Mouse (Mus musculus) stomach, postnatal 0 days (tissue): Measurements from ENCODE around the gene Mvk. TPM values are rescaled to one million over a fixed set of nuclear protein-coding genes. Genes with fewer than 3 reads are reported as not detected.
A peak's percentile ranks its signal among the peaks of the same experiment; 100 is the strongest.

ENCODE experiments used
- ATAC-seq: fragments of 200-750 bp; cut with Nextera tagmentation; 2 replicates; pipeline ENCODE4 v1.8.0; 2017; ENCODE audit not compliant: low FRiP score, low TSS enrichment
- DNase-seq: peaks from one replicate; pipeline ENCODE4 v3.0.0-alpha.2; 2016; ENCODE audit warnings: low spot score
- H3K27ac ChIP-seq: fragments of 300-500 bp; sonication (generic); replicated peaks from 2 replicates; pipeline ENCODE4 v1.5.1; 2014; ENCODE audit warnings: mild to moderate bottlenecking, control low read depth
- H3K27me3 ChIP-seq: fragments of 300-500 bp; sonication (generic); 2 replicates; pipeline ENCODE4 v1.6.1; 2014; ENCODE audit warnings: low read length; ENCODE audit not compliant: control insufficient read depth, insufficient read depth
- H3K36me3 ChIP-seq: fragments of 300-500 bp; sonication (generic); 2 replicates; pipeline ENCODE4 v1.6.1; 2014; ENCODE audit warnings: low read length, mixed read lengths; ENCODE audit not compliant: control insufficient read depth, insufficient read depth
- H3K4me1 ChIP-seq: fragments of 300-500 bp; sonication (generic); replicated peaks from 2 replicates; pipeline ENCODE4 v1.6.1; 2014; ENCODE audit warnings: antibody characterized with exemption; ENCODE audit not compliant: control insufficient read depth, insufficient read depth
- H3K4me2 ChIP-seq: fragments of 300-500 bp; sonication (generic); replicated peaks from 2 replicates; pipeline ENCODE4 v1.6.1; 2014; ENCODE audit warnings: low read depth, mild to moderate bottlenecking, control low read depth, moderate library complexity
- H3K4me3 ChIP-seq: fragments of 300-500 bp; sonication (generic); 2 replicates; pipeline ENCODE4 v1.5.1; 2014; ENCODE audit warnings: low read depth, low read length, control low read depth
- H3K9ac ChIP-seq: fragments of 300-500 bp; sonication (generic); 2 replicates; pipeline ENCODE4 v1.6.1; 2014; ENCODE audit warnings: mild to moderate bottlenecking, low read length, control low read depth, mixed read lengths
- H3K9me3 ChIP-seq: fragments of 300-500 bp; sonication (generic); 2 replicates; pipeline ENCODE4 v1.6.1; 2016; ENCODE audit warnings: low read length; ENCODE audit not compliant: control insufficient read depth
- CTCF ChIP-seq: IDR thresholded peaks from 2 replicates; pipeline ENCODE4 v1.5.1; 2016; ENCODE audit warnings: antibody characterized with exemption, low read depth, mild to moderate bottlenecking, moderate library complexity
- EP300 ChIP-seq: optimal IDR thresholded peaks from 2 replicates; pipeline ENCODE3; 2016; ENCODE audit warnings: antibody characterized with exemption
- WGBS: fragments of 180-500 bp; shearing (Covaris S2); extraction: QIAGEN DNeasy Blood & Tissue Kit; methylation state at CpG from one replicate; pipeline ENCODE4 v1.1.7; 2014; 5-methylcytosine and 5-hydroxymethylcytosine counted together
- polyA plus RNA-seq: library from polyadenylated mRNA; unstranded; fragments of >200 nt; fragmentation: Nextera tagmentation; extraction: Ambion mirVana; gene quantifications from 2 replicates; pipeline ENCODE4 v1.2.1, GENCODE M21; 2015

The Mvk gene
- polyA plus RNA-seq, 1 experiment from 2014 or later = 60.1 TPM

DNA sequence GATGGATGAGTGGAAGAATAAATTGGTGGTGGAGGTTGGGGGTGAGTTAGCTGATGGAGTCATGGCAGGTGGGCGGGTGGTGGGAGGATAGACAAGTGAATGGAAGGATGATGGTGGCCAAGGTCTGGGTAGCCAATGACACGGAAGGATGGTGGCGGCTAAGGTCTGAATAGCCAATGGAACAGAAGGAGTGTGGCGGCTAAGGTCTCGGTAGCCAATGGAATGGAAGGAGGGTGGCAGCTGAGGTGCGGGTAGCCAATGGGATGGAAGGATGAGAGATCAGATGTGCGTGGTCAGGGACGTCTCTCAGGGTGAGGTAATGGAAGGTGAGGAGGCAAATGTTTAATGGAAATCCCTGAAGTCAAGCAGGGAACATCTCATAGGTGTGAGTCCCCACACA lies 46.2 kb downstream of the Mvk start:
- Histone ChIP-seq H3K27ac (no peak overlapping the region), H3K36me3 (no peaks in the 10 kb centered on the region), H3K9me3 (no peaks in the 10 kb centered on the region), H3K27me3 (no peaks in the 10 kb centered on the region), H3K4me2 (no peak overlapping the region), H3K4me1 (no peaks in the 10 kb centered on the region), H3K9ac (no peak overlapping the region), H3K4me3 (no peak overlapping the region)
- ATAC-seq (no peak), DNase-seq (no peak)
- 95% methylated on average over 8 of the region's 8 CpGs for WGBS
- TF ChIP-seq EP300 = no peak
- no peak for TF ChIP-seq CTCF

DNA sequence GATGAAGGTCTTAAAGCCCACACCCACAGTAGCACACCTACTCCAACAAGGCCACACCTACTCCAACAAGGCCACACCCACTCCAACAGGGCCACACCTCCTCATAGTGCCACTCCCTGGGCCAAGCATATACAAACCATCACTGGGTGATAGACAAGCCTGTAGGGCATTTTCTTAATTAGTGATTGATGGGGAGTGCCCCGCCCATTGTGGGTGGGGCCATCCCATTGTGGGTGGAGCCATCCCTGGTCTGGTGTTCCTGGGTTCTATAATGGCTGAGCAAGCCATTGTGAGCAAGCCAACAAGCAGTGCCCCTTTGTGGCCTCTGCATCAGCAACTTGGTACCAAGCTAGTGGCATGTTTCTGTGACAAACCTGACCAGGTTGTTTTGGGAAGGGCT lies 50.7 kb downstream of the Mvk start:
- TF ChIP-seq CTCF (no peak), EP300 (no peak)
- DNase-seq = no peak
- no peak overlapping the region for H3K4me2 ChIP-seq
- 18% methylated on average over 1 of the region's 1 CpGs for WGBS
- H3K9me3 ChIP-seq = no peaks in the 10 kb centered on the region
- H3K27me3 ChIP-seq = no peaks in the 10 kb centered on the region
- H3K36me3 ChIP-seq = no peaks in the 10 kb centered on the region
- no peak overlapping the region for H3K27ac ChIP-seq
- H3K4me1 ChIP-seq = no peaks in the 10 kb centered on the region
- no peak overlapping the region for H3K4me3 ChIP-seq
- no peak overlapping the region for H3K9ac ChIP-seq
- ATAC-seq = no peak

DNA sequence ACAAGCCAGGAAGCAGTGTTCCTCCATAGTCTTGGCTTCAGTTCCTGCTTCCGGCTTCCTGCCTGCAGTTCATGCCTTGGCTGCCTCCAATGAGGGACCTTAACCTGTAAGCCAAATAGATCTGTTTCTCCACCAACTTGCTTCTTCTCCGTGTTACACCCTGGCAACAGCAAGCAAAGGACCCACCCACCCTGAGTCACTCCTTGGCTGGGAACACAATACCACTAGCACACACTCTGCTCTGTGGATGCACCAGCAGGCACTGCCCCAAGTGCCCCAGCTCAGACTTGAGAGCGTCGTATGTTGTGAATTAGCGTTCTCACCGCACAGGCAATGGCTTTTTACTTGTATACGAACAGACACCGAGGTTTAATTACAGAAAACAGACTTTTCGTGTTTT lies 57.2 kb downstream of the Mvk start:
- peak; percentile 63 for DNase-seq

DNA sequence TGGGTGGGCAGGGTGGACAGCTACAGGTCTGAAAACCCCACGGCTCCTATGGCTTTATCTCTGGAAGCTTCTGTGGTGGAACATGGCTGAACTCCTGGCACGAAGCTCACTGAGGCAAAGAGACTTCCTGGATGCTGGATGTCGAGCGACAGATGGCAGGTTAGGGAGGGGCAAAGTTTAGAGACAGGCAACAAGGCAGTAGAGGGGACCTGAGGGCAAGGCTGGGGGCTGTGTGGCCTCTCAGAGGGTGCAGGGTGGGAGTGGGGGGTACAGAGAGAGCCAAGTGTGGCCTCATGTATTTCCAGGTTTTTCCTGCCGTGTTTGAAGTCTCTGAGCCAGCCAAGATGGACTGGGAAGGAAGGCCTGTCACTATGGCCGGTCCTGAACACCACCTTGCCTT lies 60.8 kb downstream of the Mvk start:
- Histone ChIP-seq H3K36me3 (no peaks in the 10 kb centered on the region), H3K4me3 (no peak overlapping the region), H3K4me2 (no peak overlapping the region), H3K4me1 (no peaks in the 10 kb centered on the region), H3K27ac (no peak overlapping the region), H3K27me3 (no peaks in the 10 kb centered on the region), H3K9me3 (no peaks in the 10 kb centered on the region), H3K9ac (no peak overlapping the region)
- ATAC-seq = no peak
- no peak for DNase-seq
- TF ChIP-seq CTCF (no peak), EP300 (no peak)
- 60% methylated on average over 6 of the region's 6 CpGs for WGBS

More for the DNA sequence above, 57.2 kb downstream of the Mvk start:
- Histone ChIP-seq H3K27ac (peak overlapping the region; percentile 40), H3K36me3 (no peaks in the 10 kb centered on the region), H3K9me3 (no peaks in the 10 kb centered on the region), H3K27me3 (no peaks in the 10 kb centered on the region), H3K4me3 (no peak overlapping the region), H3K4me1 (no peaks in the 10 kb centered on the region), H3K4me2 (0 out of 2 replicates have a peak overlapping the region, but pooled peaks have one; percentile 3), H3K9ac (no peak overlapping the region)
- 33% methylated on average over 9 of the region's 9 CpGs for WGBS
- ATAC-seq = peak; percentile 80
- no peak for TF ChIP-seq EP300
- TF ChIP-seq CTCF = no peak

DNA sequence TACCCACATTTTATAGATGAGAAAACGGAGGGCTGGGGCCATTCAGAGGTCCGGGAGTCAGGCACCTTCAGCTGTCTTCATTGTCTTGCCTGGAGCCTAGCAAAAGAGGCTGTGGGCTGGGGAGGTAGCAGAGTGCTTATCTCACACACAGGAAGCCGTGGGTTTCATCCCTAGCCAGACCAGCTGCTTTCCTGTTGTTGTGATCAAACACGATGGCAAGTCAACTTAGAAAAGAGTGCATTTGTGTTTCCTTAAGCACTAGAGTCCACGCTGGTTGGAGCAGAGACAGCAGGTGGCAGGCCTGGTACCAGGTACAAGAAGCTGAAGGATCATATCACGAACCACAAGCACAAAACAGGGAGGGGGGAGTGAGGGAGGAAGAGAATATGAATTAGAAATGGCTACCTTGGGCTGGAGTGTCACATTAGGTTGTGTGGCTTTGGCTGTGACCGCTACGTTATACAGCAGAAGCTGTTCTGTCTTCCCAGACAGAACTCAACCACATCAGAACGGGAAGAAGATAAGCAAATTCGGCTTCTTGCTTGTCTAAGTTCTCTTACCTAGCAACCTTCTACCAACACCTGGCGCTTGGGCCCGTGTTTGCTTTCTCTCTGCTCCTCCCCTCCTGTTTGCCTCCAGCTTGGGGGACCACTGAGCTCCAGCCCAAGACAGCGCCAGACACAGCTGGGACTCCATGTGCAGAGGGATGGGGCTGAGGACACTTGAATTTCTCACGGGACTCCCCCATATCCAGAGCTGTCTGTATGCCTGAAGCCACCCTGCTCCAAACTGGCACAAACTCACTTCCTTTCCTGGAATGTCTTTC lies 61.4 kb downstream of the Mvk start:
- Histone ChIP-seq H3K27ac (no peak overlapping the region), H3K36me3 (no peaks in the 10 kb centered on the region), H3K4me1 (no peaks in the 10 kb centered on the region), H3K4me3 (no peak overlapping the region), H3K4me2 (no peak overlapping the region), H3K9ac (no peak overlapping the region), H3K9me3 (no peaks in the 10 kb centered on the region), H3K27me3 (no peaks in the 10 kb centered on the region)
- DNase-seq (peak; percentile 48), ATAC-seq (no peak)
- WGBS = 51% methylated on average over 14 of the region's 14 CpGs
- TF ChIP-seq CTCF (no peak), EP300 (no peak)

DNA sequence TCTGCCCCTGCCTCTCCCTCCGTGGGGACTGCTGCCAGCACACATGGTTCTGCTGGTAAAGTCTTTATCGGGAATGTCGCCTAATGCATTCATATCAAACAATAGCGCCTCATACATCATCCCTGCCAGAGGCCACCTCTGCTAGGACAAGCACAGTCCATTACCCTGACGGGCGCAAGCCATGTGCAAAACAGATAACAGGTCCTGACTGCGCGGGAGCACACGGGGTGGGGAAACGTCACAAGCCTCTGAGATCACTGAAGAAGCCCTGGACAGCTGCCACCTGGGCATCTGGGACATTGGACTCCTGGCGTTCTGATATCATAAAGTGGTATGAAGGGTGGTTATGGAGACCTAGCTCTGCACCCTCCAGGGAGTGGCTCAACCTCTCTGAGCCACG lies 63.3 kb downstream of the Mvk start:
- Histone ChIP-seq H3K9me3 (no peaks in the 10 kb centered on the region), H3K36me3 (no peaks in the 10 kb centered on the region), H3K9ac (no peak overlapping the region), H3K27ac (no peak overlapping the region), H3K4me1 (no peaks in the 10 kb centered on the region), H3K4me2 (no peak overlapping the region), H3K27me3 (no peaks in the 10 kb centered on the region), H3K4me3 (no peak overlapping the region)
- ATAC-seq = peak; percentile 51
- DNase-seq = peak; percentile 35
- TF ChIP-seq EP300 = no peak
- no peak for TF ChIP-seq CTCF
- WGBS = 54% methylated on average over 12 of the region's 12 CpGs
